Mouse (Mus musculus): Measurements from ENCODE around the gene 2200002J24Rik. TPM values are rescaled to one million over a fixed set of nuclear protein-coding genes. Genes with fewer than 3 reads are reported as not detected.
"Not testable (repeated sequence)": the region's sequence is repeated elsewhere in the genome, so short reads cannot be mapped to it uniquely, and the experiment has no call there.

The 2200002J24Rik gene
- polyA plus RNA-seq, 1 experiment: 0.82 TPM

DNA sequence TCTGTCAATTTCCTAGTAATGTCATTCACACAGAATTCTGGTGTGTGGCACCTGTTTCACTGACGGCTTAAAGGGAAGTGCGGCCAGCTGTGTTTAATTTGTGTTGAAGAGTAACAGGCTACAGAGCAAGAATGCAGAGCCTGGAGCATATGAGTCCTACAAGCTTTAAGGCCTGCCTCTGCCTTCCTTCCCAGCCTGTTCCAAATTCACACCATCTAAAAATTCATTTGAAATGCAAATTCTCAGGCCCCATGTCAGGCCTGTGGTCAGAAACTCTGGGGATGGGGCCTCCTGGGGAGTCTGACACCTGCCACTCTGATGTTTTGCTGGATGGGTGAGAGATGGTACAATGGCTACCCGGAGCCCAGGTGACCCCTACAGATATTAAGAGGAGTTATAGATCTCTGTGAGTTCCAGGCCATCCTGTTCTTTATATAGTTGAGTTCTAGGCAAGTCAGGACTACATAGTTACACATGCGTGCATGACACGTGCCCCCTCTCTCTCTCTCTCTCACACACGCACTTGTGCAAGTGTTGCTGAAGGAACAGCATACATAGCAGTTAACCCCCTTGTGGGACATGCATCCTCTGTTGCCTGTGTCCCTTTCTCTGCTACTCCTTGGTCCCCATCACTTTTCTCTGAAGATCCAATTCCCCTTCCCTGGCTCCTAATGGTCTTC, 24.7 kb downstream of the 2200002J24Rik start:
- Histone ChIP-seq H3K27me3 (ENCODE audit: control insufficient read depth, insufficient read depth, low read length) (no peaks in the 10 kb centered on the region), H3K27ac (ENCODE audit: control insufficient read depth, insufficient read depth, low read length) (no peak overlapping the region), H3K4me3 (ENCODE audit: control insufficient read depth, insufficient read depth, low read length) (no peak overlapping the region), H3K4me1 (replicated peaks; ENCODE audit: control insufficient read depth, insufficient read depth, low read length) (peaks cover 3% of the 10 kb centered on the region), H3K36me3 (ENCODE audit: control insufficient read depth, insufficient read depth, low read length) (no peaks in the 10 kb centered on the region)
- WGBS: 60% methylated on average over 6 of the region's 6 CpGs
- DNase-seq: no peak
- TF ChIP-seq POLR2A (IDR thresholded peaks at IDR 0.05; ENCODE audit: control insufficient read depth, extremely low read depth, insufficient read depth, low read length, poor library complexity) (no peak), CTCF (IDR thresholded peaks at IDR 0.05; ENCODE audit: borderline replicate concordance, control insufficient read depth, extremely low read depth, insufficient read depth, low read length, poor library complexity) (no peak)

DNA sequence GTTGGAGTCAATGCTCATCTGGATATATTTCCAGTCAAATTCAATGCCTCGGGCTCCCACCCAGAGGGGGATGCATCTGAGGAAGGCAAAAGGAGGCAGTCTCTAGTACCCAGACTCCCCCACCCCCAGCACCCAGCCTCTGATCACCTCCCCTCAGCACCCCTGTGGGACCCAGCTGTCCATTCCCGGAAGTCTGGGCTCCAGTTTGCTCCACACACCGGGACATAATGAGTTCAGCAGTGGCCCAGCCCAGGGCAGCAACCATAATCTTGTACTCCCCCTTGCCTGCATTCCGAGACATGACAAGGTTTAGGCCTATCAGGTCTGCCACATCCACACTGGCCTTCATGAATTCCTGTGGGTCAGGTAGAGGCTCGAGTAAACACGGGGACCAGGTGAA, 29.5 kb downstream of the 2200002J24Rik start:
- no peak overlapping the region for H3K27ac ChIP-seq (ENCODE audit: control insufficient read depth, insufficient read depth, low read length)
- WGBS: 91% methylated on average over 6 of the region's 6 CpGs

GRCm38 (mm10) chr7:30728739-30729395, 30.1 kb downstream of the 2200002J24Rik start:
- Histone ChIP-seq H3K36me3 (ENCODE audit: control insufficient read depth, insufficient read depth, low read length) (no peaks in the 10 kb centered on the region), H3K27me3 (ENCODE audit: control insufficient read depth, insufficient read depth, low read length) (no peaks in the 10 kb centered on the region), H3K4me1 (replicated peaks; ENCODE audit: control insufficient read depth, insufficient read depth, low read length) (peaks cover 16% of the 10 kb centered on the region), H3K27ac (ENCODE audit: control insufficient read depth, insufficient read depth, low read length) (no peak overlapping the region), H3K4me3 (ENCODE audit: control insufficient read depth, insufficient read depth, low read length) (peak overlapping the region; percentile 79)
- 8% methylated on average over 26 of the region's 26 CpGs for WGBS
- TF ChIP-seq CTCF (IDR thresholded peaks at IDR 0.05; ENCODE audit: borderline replicate concordance, control insufficient read depth, extremely low read depth, insufficient read depth, low read length, poor library complexity) (no peak), POLR2A (IDR thresholded peaks at IDR 0.05; ENCODE audit: control insufficient read depth, extremely low read depth, insufficient read depth, low read length, poor library complexity) (no peak)
- DNase-seq: no peak

More for the DNA sequence above, 29.5 kb downstream of the 2200002J24Rik start:
- H3K27me3 ChIP-seq (ENCODE audit: control insufficient read depth, insufficient read depth, low read length): no peaks in the 10 kb centered on the region
- TF ChIP-seq POLR2A (IDR thresholded peaks at IDR 0.05; ENCODE audit: control insufficient read depth, extremely low read depth, insufficient read depth, low read length, poor library complexity): no peak
- TF ChIP-seq CTCF (IDR thresholded peaks at IDR 0.05; ENCODE audit: borderline replicate concordance, control insufficient read depth, extremely low read depth, insufficient read depth, low read length, poor library complexity): no peak
- no peak for DNase-seq
- H3K36me3 ChIP-seq (ENCODE audit: control insufficient read depth, insufficient read depth, low read length): no peaks in the 10 kb centered on the region
- H3K4me1 ChIP-seq (replicated peaks; ENCODE audit: control insufficient read depth, insufficient read depth, low read length): peaks cover 16% of the 10 kb centered on the region
- no peak overlapping the region for H3K4me3 ChIP-seq (ENCODE audit: control insufficient read depth, insufficient read depth, low read length)

- TF ChIP-seq CTCF (IDR thresholded peaks at IDR 0.05; ENCODE audit: borderline replicate concordance, control insufficient read depth, extremely low read depth, insufficient read depth, low read length, poor library complexity) (no peak), POLR2A (IDR thresholded peaks at IDR 0.05; ENCODE audit: control insufficient read depth, extremely low read depth, insufficient read depth, low read length, poor library complexity) (peak; percentile 82)
- H3K36me3 ChIP-seq (ENCODE audit: control insufficient read depth, insufficient read depth, low read length): no peaks in the 10 kb centered on the region
- H3K4me1 ChIP-seq (replicated peaks; ENCODE audit: control insufficient read depth, insufficient read depth, low read length): peaks cover 16% of the 10 kb centered on the region
- no peaks in the 10 kb centered on the region for H3K27me3 ChIP-seq (ENCODE audit: control insufficient read depth, insufficient read depth, low read length)
- DNase-seq: peak; percentile 97
- H3K4me3 ChIP-seq (ENCODE audit: control insufficient read depth, insufficient read depth, low read length): peak within 1 kb of the TSS; percentile 79
- under 1% methylated on average over 60 of the region's 60 CpGs for WGBS
- H3K27ac ChIP-seq (ENCODE audit: control insufficient read depth, insufficient read depth, low read length): peak within 1 kb of the TSS; percentile 86
These were observed 30.8 kb downstream of the 2200002J24Rik start, which contains the start of gene Tmem147 for GRCm38 (mm10) chr7:30729396-30730063. Tmem147 (minus strand) TSS chr7:30729540.

- Histone ChIP-seq H3K4me1 (replicated peaks; ENCODE audit: control insufficient read depth, insufficient read depth, low read length) (peaks cover 16% of the 10 kb centered on the region), H3K4me3 (ENCODE audit: control insufficient read depth, insufficient read depth, low read length) (peak overlapping the region; percentile 79), H3K27ac (ENCODE audit: control insufficient read depth, insufficient read depth, low read length) (peak overlapping the region; percentile 86)
- H3K36me3 ChIP-seq (ENCODE audit: control insufficient read depth, insufficient read depth, low read length); DNase-seq; H3K27me3 ChIP-seq (ENCODE audit: control insufficient read depth, insufficient read depth, low read length): not testable (repeated sequence)
- 16% methylated on average over 22 of the region's 22 CpGs for WGBS
These were observed 31.5 kb downstream of the 2200002J24Rik start for GRCm38 (mm10) chr7:30730064-30730722.

GRCm38 (mm10) chr7:30736211-30736610, 37.5 kb downstream of the 2200002J24Rik start:
- Histone ChIP-seq H3K36me3 (ENCODE audit: control insufficient read depth, insufficient read depth, low read length) (no peaks in the 10 kb centered on the region), H3K4me3 (ENCODE audit: control insufficient read depth, insufficient read depth, low read length) (no peak overlapping the region), H3K27ac (ENCODE audit: control insufficient read depth, insufficient read depth, low read length) (no peak overlapping the region), H3K27me3 (ENCODE audit: control insufficient read depth, insufficient read depth, low read length) (no peaks in the 10 kb centered on the region), H3K4me1 (replicated peaks; ENCODE audit: control insufficient read depth, insufficient read depth, low read length) (no peaks in the 10 kb centered on the region)
- no peak for DNase-seq
- TF ChIP-seq CTCF (IDR thresholded peaks at IDR 0.05; ENCODE audit: borderline replicate concordance, control insufficient read depth, extremely low read depth, insufficient read depth, low read length, poor library complexity): no peak
- TF ChIP-seq POLR2A (IDR thresholded peaks at IDR 0.05; ENCODE audit: control insufficient read depth, extremely low read depth, insufficient read depth, low read length, poor library complexity): no peak
- WGBS: 91% methylated on average over 3 of the region's 3 CpGs

GRCm38 (mm10) chr7:30742570-30742969, 43.8 kb downstream of the 2200002J24Rik start:
- not testable (repeated sequence) for H3K4me3 ChIP-seq (ENCODE audit: control insufficient read depth, insufficient read depth, low read length); H3K36me3 ChIP-seq (ENCODE audit: control insufficient read depth, insufficient read depth, low read length); H3K27me3 ChIP-seq (ENCODE audit: control insufficient read depth, insufficient read depth, low read length); DNase-seq; H3K4me1 ChIP-seq (replicated peaks; ENCODE audit: control insufficient read depth, insufficient read depth, low read length); H3K27ac ChIP-seq (ENCODE audit: control insufficient read depth, insufficient read depth, low read length)
- 35% methylated on average over 2 of the region's 2 CpGs for WGBS

- H3K27ac ChIP-seq (ENCODE audit: control insufficient read depth, insufficient read depth, low read length); H3K4me1 ChIP-seq (replicated peaks; ENCODE audit: control insufficient read depth, insufficient read depth, low read length); DNase-seq; H3K36me3 ChIP-seq (ENCODE audit: control insufficient read depth, insufficient read depth, low read length); H3K27me3 ChIP-seq (ENCODE audit: control insufficient read depth, insufficient read depth, low read length); H3K4me3 ChIP-seq (ENCODE audit: control insufficient read depth, insufficient read depth, low read length): not testable (repeated sequence)
- WGBS: 100% methylated on average over 3 of the region's 4 CpGs
These were observed 44.9 kb downstream of the 2200002J24Rik start, which contains the start of gene Gapdhs for GRCm38 (mm10) chr7:30743617-30744016. Gapdhs (minus strand) TSS chr7:30743681.

All from thymus, adult 2 months (tissue).